ENCODE assay signal across 8 mouse cellular contexts in genomic region chr12:111445161-111445889, GRCm38 (mm10). TPM values are rescaled to one million over a fixed set of nuclear protein-coding genes. Genes with fewer than 3 reads are reported as not detected.
DNase-seq lines count a peak whose midpoint lies in the region; ATAC-seq lines count a peak whose summit lies in the region.

No protein-coding gene starts in this region.

- DNase-seq in lung, postnatal 4 days, result no peak
- no peak for DNase-seq in forebrain, embryonic 14.5 days (ENCODE audit: low spot score)
- DNase-seq in adrenal gland, adult 8-10 months, result no peak
- DNase-seq in thymus, postnatal 0 days (ENCODE audit: low spot score), result no peak

- 8% methylated on average over 52 of the region's 52 CpGs for WGBS in lung, embryonic 15.5 days
- WGBS in forebrain, embryonic 14.5 days, result 2% methylated on average over 47 of the region's 52 CpGs
- WGBS in limb, embryonic 12.5 days, result 2% methylated on average over 52 of the region's 52 CpGs
- 4% methylated on average over 49 of the region's 52 CpGs for WGBS in neural tube, embryonic 14.5 days

- H3K27ac ChIP-seq in lung, embryonic 15.5 days, result no peak overlapping the region
- no peak overlapping the region for H3K27ac ChIP-seq in forebrain, embryonic 14.5 days (ENCODE audit: low read depth, low read length)
- H3K27ac ChIP-seq in limb, embryonic 12.5 days, result no peak overlapping the region
- no peak overlapping the region for H3K27ac ChIP-seq in neural tube, embryonic 14.5 days (ENCODE audit: low read depth, low read length)

- H3K4me2 ChIP-seq in lung, embryonic 15.5 days, result peak overlapping the region; percentile 47
- peak overlapping the region; percentile 38 for H3K4me2 ChIP-seq in forebrain, embryonic 14.5 days (ENCODE audit: low read length)
- H3K4me2 ChIP-seq in limb, embryonic 12.5 days, result peak overlapping the region; percentile 52
- peak overlapping the region; percentile 32 for H3K4me2 ChIP-seq in neural tube, embryonic 14.5 days (ENCODE audit: low read depth, low read length)

- peaks cover 51% of the 10 kb centered on the region for H3K4me1 ChIP-seq in lung, embryonic 15.5 days
- peaks cover 5% of the 10 kb centered on the region for H3K4me1 ChIP-seq in forebrain, embryonic 14.5 days (ENCODE audit: control insufficient read depth, insufficient read depth, low read length)
- peaks cover 51% of the 10 kb centered on the region for H3K4me1 ChIP-seq in limb, embryonic 12.5 days (replicated peaks)
- H3K4me1 ChIP-seq in neural tube, embryonic 14.5 days (ENCODE audit: control insufficient read depth, insufficient read depth, low read length), result peaks cover 13% of the 10 kb centered on the region

- H3K27me3 ChIP-seq in lung, embryonic 15.5 days, result peaks cover 74% of the 10 kb centered on the region
- peaks cover 92% of the 10 kb centered on the region for H3K27me3 ChIP-seq in forebrain, embryonic 14.5 days (replicated peaks; ENCODE audit: control insufficient read depth, insufficient read depth, low read length)
- peaks cover 99% of the 10 kb centered on the region for H3K27me3 ChIP-seq in limb, embryonic 12.5 days
- peaks cover 67% of the 10 kb centered on the region for H3K27me3 ChIP-seq in neural tube, embryonic 14.5 days (ENCODE audit: control insufficient read depth, insufficient read depth, low read length)

- ATAC-seq in lung, embryonic 15.5 days (ENCODE audit: borderline replicate concordance, extremely low read depth, low FRiP score, low TSS enrichment), result no peak
- no peak for ATAC-seq in forebrain, embryonic 14.5 days
- no peak for ATAC-seq in limb, embryonic 12.5 days (ENCODE audit: insufficient number of reproducible peaks, insufficient read depth, low FRiP score, low TSS enrichment, low read depth)
- no peak for ATAC-seq in neural tube, embryonic 14.5 days (ENCODE audit: low read depth)
- no peak for ATAC-seq in megakaryocyte-erythroid progenitor cell, adult 5-6 weeks (replicated peaks; ENCODE audit: low FRiP score, low TSS enrichment, poor library complexity, severe bottlenecking)

- no peak overlapping the region for H3K9ac ChIP-seq in lung, embryonic 15.5 days
- H3K9ac ChIP-seq in forebrain, embryonic 14.5 days (ENCODE audit: low read length), result no peak overlapping the region
- H3K9ac ChIP-seq in limb, embryonic 12.5 days (replicated peaks), result 0 out of 2 replicates have a peak overlapping the region, but pooled peaks have one; percentile 18
- H3K9ac ChIP-seq in neural tube, embryonic 14.5 days (replicated peaks; ENCODE audit: low read depth, low read length), result no peak overlapping the region

- H3K9me3 ChIP-seq in lung, embryonic 15.5 days, result no peaks in the 10 kb centered on the region
- no peaks in the 10 kb centered on the region for H3K9me3 ChIP-seq in forebrain, embryonic 14.5 days (replicated peaks; ENCODE audit: control insufficient read depth, low read length)
- H3K9me3 ChIP-seq in limb, embryonic 12.5 days, result no peaks in the 10 kb centered on the region
- no peaks in the 10 kb centered on the region for H3K9me3 ChIP-seq in neural tube, embryonic 14.5 days (ENCODE audit: control insufficient read depth, low read length)

- peak overlapping the region; percentile 18 for H3K4me3 ChIP-seq in lung, embryonic 15.5 days
- H3K4me3 ChIP-seq in forebrain, embryonic 14.5 days (ENCODE audit: low read depth, low read length), result peak overlapping the region; percentile 11; the same call in 1 of the 2 replicates
- H3K4me3 ChIP-seq in limb, embryonic 12.5 days (replicated peaks), result peak overlapping the region; percentile 31
- H3K4me3 ChIP-seq in neural tube, embryonic 14.5 days (ENCODE audit: low read depth, low read length), result peak overlapping the region; percentile 15

- H3K36me3 ChIP-seq in lung, embryonic 15.5 days, result no peaks in the 10 kb centered on the region
- H3K36me3 ChIP-seq in forebrain, embryonic 14.5 days (ENCODE audit: control insufficient read depth, insufficient read depth, low read length), result no peaks in the 10 kb centered on the region
- H3K36me3 ChIP-seq in limb, embryonic 12.5 days, result no peaks in the 10 kb centered on the region
- no peaks in the 10 kb centered on the region for H3K36me3 ChIP-seq in neural tube, embryonic 14.5 days (ENCODE audit: control insufficient read depth, insufficient read depth, low read length)

RNA-seq across cellular contexts. Expression of gene Tnfaip2, which starts 3.1 kb away (rescaled TPM):
- polyA plus RNA-seq in lung, embryonic 15.5 days (2015; fragmentation: Nextera tagmentation; extraction: Ambion mirVana), result 4.3 and 4.5 TPM in 2 replicates
- 0.28 and 1.1 TPM in 2 replicates for polyA plus RNA-seq in forebrain, embryonic 14.5 days (2014; fragmentation: Nextera tagmentation; extraction: Ambion mirVana)
- polyA plus RNA-seq in limb, embryonic 12.5 days (2016; fragmentation: Nextera tagmentation; extraction: Ambion mirVana), result 4.1 and 5.3 TPM in 2 replicates
- 0.81 TPM in 1 of 2 replicates, not detected in the other for polyA plus RNA-seq in neural tube, embryonic 14.5 days (2014; fragmentation: Nextera tagmentation; extraction: Ambion mirVana)
- total RNA-seq in megakaryocyte-erythroid progenitor cell, adult 5-6 weeks (2014; fragmentation: Nextera tagmentation), result 163 and 178 TPM in 2 replicates
- total RNA-seq in megakaryocyte-erythroid progenitor cell, adult 5-6 weeks (2017), result 102 and 149 TPM in 2 replicates
- total RNA-seq in adrenal gland, adult 8-10 months (2022), result 10 to 100 TPM; 14.3 to 28.0 (median 17.7) TPM
- 9.0 and 9.1 TPM in 2 replicates for polyA plus RNA-seq in thymus, postnatal 0 days (2015; fragmentation: Nextera tagmentation; extraction: Ambion mirVana)

RNA-seq across cellular contexts. Expression of gene Exoc3l4, which starts 28.5 kb away (rescaled TPM):
- polyA plus RNA-seq in lung, embryonic 15.5 days (2015; fragmentation: Nextera tagmentation; extraction: Ambion mirVana), result 11.7 and 13.5 TPM in 2 replicates
- polyA plus RNA-seq in forebrain, embryonic 14.5 days (2014; fragmentation: Nextera tagmentation; extraction: Ambion mirVana), result 2.2 and 2.7 TPM in 2 replicates
- 5.6 and 7.1 TPM in 2 replicates for polyA plus RNA-seq in limb, embryonic 12.5 days (2016; fragmentation: Nextera tagmentation; extraction: Ambion mirVana)
- 1.2 and 2.0 TPM in 2 replicates for polyA plus RNA-seq in neural tube, embryonic 14.5 days (2014; fragmentation: Nextera tagmentation; extraction: Ambion mirVana)
- total RNA-seq in megakaryocyte-erythroid progenitor cell, adult 5-6 weeks (2014; fragmentation: Nextera tagmentation), result 0.27 TPM in 1 of 2 replicates, not detected in the other
- not detected in 2 replicates for total RNA-seq in megakaryocyte-erythroid progenitor cell, adult 5-6 weeks (2017)
- 10 to 100 TPM in 1 of 4 experiments, 1 to 10 TPM in 3; 3.2 to 10.0 (median 7.8) TPM for total RNA-seq in adrenal gland, adult 8-10 months (2022)
- 25.3 and 33.2 TPM in 2 replicates for polyA plus RNA-seq in thymus, postnatal 0 days (2015; fragmentation: Nextera tagmentation; extraction: Ambion mirVana)

RNA-seq across cellular contexts. Expression of gene Lbhd2, which starts 38.7 kb away (rescaled TPM):
- polyA plus RNA-seq in lung, embryonic 15.5 days (2015; fragmentation: Nextera tagmentation; extraction: Ambion mirVana), result 0.50 and 0.93 TPM in 2 replicates
- 2.4 and 2.8 TPM in 2 replicates for polyA plus RNA-seq in forebrain, embryonic 14.5 days (2014; fragmentation: Nextera tagmentation; extraction: Ambion mirVana)
- 4.4 and 6.7 TPM in 2 replicates for polyA plus RNA-seq in limb, embryonic 12.5 days (2016; fragmentation: Nextera tagmentation; extraction: Ambion mirVana)
- polyA plus RNA-seq in neural tube, embryonic 14.5 days (2014; fragmentation: Nextera tagmentation; extraction: Ambion mirVana), result 0.43 and 1.5 TPM in 2 replicates
- not detected in 2 replicates for total RNA-seq in megakaryocyte-erythroid progenitor cell, adult 5-6 weeks (2014; fragmentation: Nextera tagmentation)
- total RNA-seq in megakaryocyte-erythroid progenitor cell, adult 5-6 weeks (2017), result not detected in 2 replicates
- total RNA-seq in adrenal gland, adult 8-10 months (2022), result 1 to 10 TPM in 1 of 4 experiments, under 1 TPM in 3; 0.67 to 1.0 (median 0.78) TPM
- 4.8 and 5.9 TPM in 2 replicates for polyA plus RNA-seq in thymus, postnatal 0 days (2015; fragmentation: Nextera tagmentation; extraction: Ambion mirVana)

RNA-seq across cellular contexts. Expression of gene Gm266, which starts 40.3 kb away (rescaled TPM):
- 7.0 and 7.1 TPM in 2 replicates for polyA plus RNA-seq in lung, embryonic 15.5 days (2015; fragmentation: Nextera tagmentation; extraction: Ambion mirVana)
- polyA plus RNA-seq in forebrain, embryonic 14.5 days (2014; fragmentation: Nextera tagmentation; extraction: Ambion mirVana), result 0.84 and 0.99 TPM in 2 replicates
- polyA plus RNA-seq in limb, embryonic 12.5 days (2016; fragmentation: Nextera tagmentation; extraction: Ambion mirVana), result 11.0 and 12.8 TPM in 2 replicates
- polyA plus RNA-seq in neural tube, embryonic 14.5 days (2014; fragmentation: Nextera tagmentation; extraction: Ambion mirVana), result 1.3 and 1.5 TPM in 2 replicates
- total RNA-seq in megakaryocyte-erythroid progenitor cell, adult 5-6 weeks (2014; fragmentation: Nextera tagmentation), result not detected in 2 replicates
- total RNA-seq in megakaryocyte-erythroid progenitor cell, adult 5-6 weeks (2017), result not detected in 2 replicates
- total RNA-seq in adrenal gland, adult 8-10 months (2022), result not detected
- 20.6 and 21.1 TPM in 2 replicates for polyA plus RNA-seq in thymus, postnatal 0 days (2015; fragmentation: Nextera tagmentation; extraction: Ambion mirVana)
